Mouse (Mus musculus): ENCODE measurements around the gene Higd1b. TPM values are rescaled to one million over a fixed set of nuclear protein-coding genes. Genes with fewer than 3 reads are reported as not detected.
A peak's percentile ranks its signal among the peaks of the same experiment; 100 is the strongest.

The Higd1b gene
- 5.4 and 6.8 TPM in 2 replicates for polyA plus RNA-seq (2014; fragmentation: Nextera tagmentation; extraction: Ambion mirVana)

DNA sequence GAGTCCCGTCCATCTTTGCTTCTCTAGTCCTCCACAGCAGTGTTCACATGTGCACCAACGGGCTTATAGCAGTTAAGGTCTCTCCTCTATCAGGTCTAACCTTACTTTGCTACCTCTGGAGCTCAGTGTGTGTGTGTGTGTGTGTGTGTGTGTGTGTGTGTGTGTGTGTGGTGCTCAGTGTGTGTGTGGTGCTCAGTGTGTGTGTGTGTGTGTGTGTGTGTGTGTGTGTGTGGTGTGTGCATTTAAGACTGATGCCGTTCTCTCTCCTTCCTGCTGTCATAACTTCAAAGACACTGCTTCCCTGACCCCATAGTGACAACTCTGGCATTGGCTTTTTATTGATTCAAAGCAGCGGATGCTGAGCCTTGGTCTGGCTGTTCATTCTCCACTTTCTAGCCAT lies at the start of gene Higd1b:
Gene Higd1b (plus strand): TSS at position 301 of the 400 bp plus-strand sequence.
- Histone ChIP-seq H3K4me3 (ENCODE audit: low read depth, low read length) (no peak within 1 kb of the TSS), H3K27ac (ENCODE audit: low read depth) (no peak within 1 kb of the TSS), H3K4me2 (no peak within 1 kb of the TSS), H3K27me3 (ENCODE audit: insufficient read depth, low read length) (no peaks in the 10 kb centered on the region), H3K4me1 (ENCODE audit: insufficient read depth) (no peaks in the 10 kb centered on the region), H3K9ac (no peak within 1 kb of the TSS), H3K36me3 (ENCODE audit: insufficient read depth) (peaks cover 46% of the 10 kb centered on the region), H3K9me3 (ENCODE audit: low read depth, low read length) (no peaks in the 10 kb centered on the region)
- WGBS, result 46% methylated on average over 4 of the region's 4 CpGs
- no peak for DNase-seq
- no peak for ATAC-seq (ENCODE audit: insufficient read depth)
- no peak for TF ChIP-seq CTCF (IDR thresholded peaks at IDR 0.05; ENCODE audit: low read depth)

DNA sequence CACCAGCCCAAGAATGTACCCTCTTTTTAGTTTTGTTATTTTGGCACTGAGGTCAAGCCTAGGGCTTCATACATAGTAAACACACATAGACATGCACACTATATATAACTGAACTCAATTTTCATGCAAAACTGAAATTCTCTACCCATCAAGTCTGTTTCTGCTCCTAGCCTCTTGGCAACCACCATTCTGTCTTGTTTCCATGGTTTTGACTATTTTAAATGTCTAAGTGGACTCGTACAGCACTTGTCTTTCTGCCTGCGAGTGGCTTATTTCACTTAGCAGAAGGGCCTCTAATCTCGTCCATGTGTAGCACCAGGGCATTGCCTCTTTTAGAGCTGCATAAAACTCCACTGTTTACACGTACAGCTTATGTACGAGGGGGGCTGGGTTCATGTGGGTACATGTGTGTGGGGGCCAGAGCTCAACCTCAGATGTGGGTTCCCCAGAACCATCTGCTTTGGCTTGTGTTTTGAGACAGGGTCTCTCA lies 47.9 kb upstream of the Higd1b start:
- no peak overlapping the region for H3K4me3 ChIP-seq (ENCODE audit: low read depth, low read length)
- ATAC-seq (ENCODE audit: insufficient read depth), result no peak
- H3K9ac ChIP-seq, result no peak overlapping the region
- no peaks in the 10 kb centered on the region for H3K36me3 ChIP-seq (ENCODE audit: insufficient read depth)
- WGBS, result 67% methylated on average over 5 of the region's 5 CpGs
- no peak overlapping the region for H3K4me2 ChIP-seq
- no peak for TF ChIP-seq CTCF (IDR thresholded peaks at IDR 0.05; ENCODE audit: low read depth)
- DNase-seq, result no peak
- no peaks in the 10 kb centered on the region for H3K9me3 ChIP-seq (ENCODE audit: low read depth, low read length)
- no peak overlapping the region for H3K27ac ChIP-seq (ENCODE audit: low read depth)
- no peaks in the 10 kb centered on the region for H3K4me1 ChIP-seq (ENCODE audit: insufficient read depth)
- H3K27me3 ChIP-seq (ENCODE audit: insufficient read depth, low read length), result no peaks in the 10 kb centered on the region

DNA sequence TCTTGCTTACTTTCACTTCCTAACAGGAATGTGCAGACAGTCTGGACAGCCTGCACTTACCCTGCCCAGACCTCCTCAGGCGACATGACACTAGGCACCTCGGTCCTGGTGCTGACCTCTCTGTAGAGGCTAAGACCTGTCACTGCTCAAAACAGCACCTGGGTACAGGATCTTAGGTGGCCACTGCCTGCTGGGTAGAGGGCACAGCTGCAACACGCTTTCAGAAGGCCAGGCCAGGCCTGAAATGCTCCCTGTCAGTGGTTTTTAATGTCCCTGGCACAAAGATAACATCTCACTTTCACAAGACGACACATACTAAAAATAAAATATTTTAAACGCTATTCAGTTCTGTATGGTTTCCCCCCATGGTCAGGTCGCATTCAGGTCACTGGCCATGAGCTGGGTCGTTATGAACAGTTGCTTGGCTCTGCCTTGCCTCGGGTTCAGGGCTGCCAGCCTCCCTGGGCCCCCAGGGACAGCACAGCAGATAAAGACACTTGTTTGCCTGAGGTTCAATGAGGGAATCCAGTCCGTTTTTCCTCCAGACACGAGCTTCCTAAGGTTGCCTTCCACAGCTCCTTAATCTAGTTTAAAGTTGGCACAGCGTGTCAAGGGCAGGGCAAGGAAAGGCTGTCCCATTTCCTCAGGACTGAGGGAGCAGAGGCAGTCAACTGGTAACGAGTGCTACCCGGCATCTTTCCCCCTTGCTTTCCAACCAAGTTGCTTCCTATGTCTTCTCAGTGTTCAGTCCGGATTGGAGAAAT lies 43.8 kb upstream of the Higd1b start:
- H3K27ac ChIP-seq (ENCODE audit: low read depth), result no peak overlapping the region
- DNase-seq (no peak), ATAC-seq (ENCODE audit: insufficient read depth) (no peak)
- H3K36me3 ChIP-seq (ENCODE audit: insufficient read depth), result peaks cover 9% of the 10 kb centered on the region; the same call in 1 of the 2 replicates
- no peaks in the 10 kb centered on the region for H3K4me1 ChIP-seq (ENCODE audit: insufficient read depth)
- WGBS, result 47% methylated on average over 14 of the region's 14 CpGs
- no peaks in the 10 kb centered on the region for H3K9me3 ChIP-seq (ENCODE audit: low read depth, low read length)
- H3K4me2 ChIP-seq, result no peak overlapping the region
- no peak for TF ChIP-seq CTCF (IDR thresholded peaks at IDR 0.05; ENCODE audit: low read depth)
- no peak overlapping the region for H3K4me3 ChIP-seq (ENCODE audit: low read depth, low read length)
- H3K9ac ChIP-seq, result no peak overlapping the region
- no peaks in the 10 kb centered on the region for H3K27me3 ChIP-seq (ENCODE audit: insufficient read depth, low read length)

DNA sequence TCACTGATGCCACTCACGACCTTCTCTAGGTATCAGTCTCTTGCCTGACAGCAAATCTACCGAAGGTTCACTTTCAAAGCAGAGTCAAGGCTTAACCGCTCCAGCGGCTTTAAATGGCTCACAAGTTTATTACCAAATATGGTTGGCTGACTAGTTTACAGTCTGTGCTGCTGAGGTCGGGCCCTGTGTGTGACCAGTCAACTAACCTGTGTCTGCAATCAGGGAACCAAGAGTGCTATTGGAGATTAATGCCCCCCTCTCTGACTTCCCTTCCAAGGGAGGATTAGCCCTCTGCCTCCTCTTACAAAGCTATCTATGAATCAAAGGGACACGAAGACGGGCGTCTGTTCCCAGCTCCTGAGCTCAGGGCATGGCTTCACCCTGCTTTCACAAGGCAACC lies 41.5 kb upstream of the Higd1b start:
- no peak for DNase-seq
- peak overlapping the region; percentile 46; the same call in 1 of the 2 replicates for H3K27ac ChIP-seq (ENCODE audit: low read depth)
- peaks cover 20% of the 10 kb centered on the region for H3K36me3 ChIP-seq (ENCODE audit: insufficient read depth)
- no peak for ATAC-seq (ENCODE audit: insufficient read depth)
- no peaks in the 10 kb centered on the region for H3K27me3 ChIP-seq (ENCODE audit: insufficient read depth, low read length)
- TF ChIP-seq CTCF (IDR thresholded peaks at IDR 0.05; ENCODE audit: low read depth), result no peak
- WGBS, result 47% methylated on average over 8 of the region's 8 CpGs
- H3K4me2 ChIP-seq, result no peak overlapping the region
- H3K9me3 ChIP-seq (ENCODE audit: low read depth, low read length), result no peaks in the 10 kb centered on the region
- H3K9ac ChIP-seq, result no peak overlapping the region
- no peak overlapping the region for H3K4me3 ChIP-seq (ENCODE audit: low read depth, low read length)
- no peaks in the 10 kb centered on the region for H3K4me1 ChIP-seq (ENCODE audit: insufficient read depth)

DNA sequence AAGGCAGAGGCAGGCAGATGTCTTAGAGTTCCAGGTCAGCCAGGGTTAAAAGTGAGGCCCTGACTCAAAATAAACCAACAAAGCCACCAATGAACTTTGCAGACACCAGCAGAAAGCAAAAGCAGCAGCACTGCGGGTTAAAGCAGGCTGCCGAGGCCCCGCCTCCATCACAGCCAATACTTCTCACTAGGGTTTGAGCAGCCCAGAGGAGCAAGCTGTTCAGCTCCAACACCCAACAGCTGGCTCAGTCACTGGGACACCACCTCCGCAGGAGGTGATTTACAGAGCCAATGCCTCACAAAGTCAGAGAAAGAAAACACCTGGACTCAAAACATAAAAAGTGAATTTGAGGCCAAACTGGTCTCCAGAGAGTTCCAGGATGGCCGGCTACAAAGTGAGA lies 32.2 kb upstream of the Higd1b start:
- Histone ChIP-seq H3K27me3 (ENCODE audit: insufficient read depth, low read length) (no peaks in the 10 kb centered on the region), H3K4me2 (no peak overlapping the region), H3K9me3 (ENCODE audit: low read depth, low read length) (no peaks in the 10 kb centered on the region), H3K36me3 (ENCODE audit: insufficient read depth) (peaks cover 49% of the 10 kb centered on the region), H3K9ac (no peak overlapping the region), H3K27ac (ENCODE audit: low read depth) (no peak overlapping the region), H3K4me3 (ENCODE audit: low read depth, low read length) (no peak overlapping the region), H3K4me1 (ENCODE audit: insufficient read depth) (no peaks in the 10 kb centered on the region)
- ATAC-seq (ENCODE audit: insufficient read depth) (no peak), DNase-seq (no peak)
- no peak for TF ChIP-seq CTCF (IDR thresholded peaks at IDR 0.05; ENCODE audit: low read depth)
- 71% methylated on average over 5 of the region's 5 CpGs for WGBS

DNA sequence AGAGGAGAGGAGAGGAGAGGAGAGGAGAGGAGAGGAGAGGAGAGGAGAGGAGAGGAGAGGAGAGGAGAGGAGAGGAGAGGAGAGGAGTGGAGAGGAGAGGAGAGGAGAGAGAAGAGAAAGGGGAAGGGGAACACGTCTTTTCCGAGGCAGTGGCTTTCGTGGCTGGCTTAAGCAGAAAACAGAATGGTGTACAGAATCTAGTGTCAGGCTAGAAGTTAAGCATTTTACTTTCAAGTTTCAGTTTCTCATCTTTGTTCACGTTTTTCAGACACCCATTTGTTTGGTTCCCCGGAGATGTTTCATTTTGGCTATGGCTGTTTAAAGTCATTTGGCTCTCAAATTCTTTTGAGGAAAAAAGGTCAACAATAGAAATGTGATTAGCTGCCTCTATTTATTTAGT lies 27.4 kb upstream of the Higd1b start:
- ATAC-seq (ENCODE audit: insufficient read depth), result no peak
- no peak overlapping the region for H3K4me3 ChIP-seq (ENCODE audit: low read depth, low read length)
- no peak overlapping the region for H3K9ac ChIP-seq
- 64% methylated on average over 5 of the region's 5 CpGs for WGBS
- peaks cover 35% of the 10 kb centered on the region for H3K36me3 ChIP-seq (ENCODE audit: insufficient read depth)
- no peak overlapping the region for H3K27ac ChIP-seq (ENCODE audit: low read depth)
- H3K27me3 ChIP-seq (ENCODE audit: insufficient read depth, low read length), result no peaks in the 10 kb centered on the region
- DNase-seq, result no peak
- TF ChIP-seq CTCF (IDR thresholded peaks at IDR 0.05; ENCODE audit: low read depth), result no peak
- H3K4me1 ChIP-seq (ENCODE audit: insufficient read depth), result no peaks in the 10 kb centered on the region
- H3K9me3 ChIP-seq (ENCODE audit: low read depth, low read length), result no peaks in the 10 kb centered on the region
- no peak overlapping the region for H3K4me2 ChIP-seq

DNA sequence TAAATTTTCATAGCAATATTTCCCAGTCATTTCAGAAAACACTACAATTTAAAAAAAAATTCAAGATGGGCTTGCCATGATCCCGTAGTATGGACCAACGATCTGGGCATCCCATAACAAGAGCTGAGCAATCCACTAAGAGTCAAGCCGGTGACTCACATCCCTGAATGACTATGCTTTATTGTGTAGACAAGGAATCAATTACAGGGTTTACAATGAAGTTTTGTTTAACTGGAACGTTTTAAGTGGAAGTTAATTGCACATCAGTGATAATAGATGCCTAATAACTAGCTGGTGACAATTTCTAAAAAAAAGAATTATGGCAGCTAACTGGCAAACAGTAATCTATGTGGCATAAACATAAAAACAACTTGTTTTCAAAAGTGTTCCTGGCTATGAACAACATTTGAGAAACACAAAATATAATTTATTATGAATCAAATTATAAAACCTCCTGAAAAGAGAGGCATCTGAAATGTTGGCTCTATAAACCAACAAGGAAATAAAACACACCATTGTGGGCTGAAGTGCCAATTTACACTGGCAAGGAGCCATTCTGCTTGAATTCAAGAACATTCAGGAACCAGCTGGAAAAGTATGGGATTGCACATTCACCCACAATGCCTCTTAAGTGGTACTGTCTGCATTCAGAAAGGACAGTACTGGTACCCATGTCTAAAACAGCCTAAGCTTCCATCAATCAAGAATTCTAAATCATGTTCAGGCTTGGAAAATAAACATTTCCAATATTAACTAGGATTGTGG lies 24.7 kb upstream of the Higd1b start:
- TF ChIP-seq CTCF (IDR thresholded peaks at IDR 0.05; ENCODE audit: low read depth), result no peak
- peaks cover 3% of the 10 kb centered on the region; the same call in 1 of the 2 replicates for H3K4me1 ChIP-seq (ENCODE audit: insufficient read depth)
- peaks cover 17% of the 10 kb centered on the region for H3K36me3 ChIP-seq (ENCODE audit: insufficient read depth)
- DNase-seq, result peak; percentile 54
- no peak overlapping the region for H3K4me2 ChIP-seq
- no peak overlapping the region for H3K27ac ChIP-seq (ENCODE audit: low read depth)
- no peak overlapping the region for H3K4me3 ChIP-seq (ENCODE audit: low read depth, low read length)
- H3K27me3 ChIP-seq (ENCODE audit: insufficient read depth, low read length), result no peaks in the 10 kb centered on the region
- 60% methylated on average over 4 of the region's 4 CpGs for WGBS
- no peak for ATAC-seq (ENCODE audit: insufficient read depth)
- no peak overlapping the region for H3K9ac ChIP-seq
- H3K9me3 ChIP-seq (ENCODE audit: low read depth, low read length), result no peaks in the 10 kb centered on the region
